Mouse (Mus musculus) lung, postnatal 36 days (tissue): ENCODE results near the gene Adss.
"Not testable (repeated sequence)": the region's sequence is repeated elsewhere in the genome, so short reads cannot be mapped to it uniquely, and the experiment has no call there.

Experiments used
- DNase-seq: peaks from one replicate; pipeline ENCODE4 v3.0.0; 2022; ENCODE audit warnings: mixed read lengths

Gene Adss

GRCm38 (mm10) chr1:177796193-177796939 is at the start of gene Adss:
Gene Adss (minus strand): TSS chr1:177796511.
- DNase-seq: peak; percentile 99

GRCm38 (mm10) chr1:177845812-177846211 is 49.5 kb upstream of the Adss start:
- DNase-seq: not testable (repeated sequence)

- DNase-seq: not testable (repeated sequence)
Observed at GRCm38 (mm10) chr1:177827776-177828175, 31.5 kb upstream of the Adss start.

- DNase-seq: peak; percentile 69
Observed at GRCm38 (mm10) chr1:177806772-177807171, 10.5 kb upstream of the Adss start.

GRCm38 (mm10) chr1:177803511-177803910 is 7.2 kb upstream of the Adss start:
- no peak for DNase-seq

- no peak for DNase-seq
Observed at GRCm38 (mm10) chr1:177797151-177797755, 942 bp upstream of the Adss start.

- peak; percentile 41 for DNase-seq
Observed at GRCm38 (mm10) chr1:177795421-177796192, 704 bp downstream of the Adss start.

GRCm38 (mm10) chr1:177794866-177795265 is 1.4 kb downstream of the Adss start:
- peak; percentile 19 for DNase-seq

GRCm38 (mm10) chr1:177792835-177793234 is 3.5 kb downstream of the Adss start:
- DNase-seq: no peak

GRCm38 (mm10) chr1:177777397-177777796 is 18.9 kb downstream of the Adss start:
- DNase-seq: no peak

- no peak for DNase-seq
Observed at GRCm38 (mm10) chr1:177768931-177769330, 27.4 kb downstream of the Adss start.

GRCm38 (mm10) chr1:177757249-177757648 is 39.1 kb downstream of the Adss start:
- DNase-seq: no peak

- DNase-seq: no peak
Observed at GRCm38 (mm10) chr1:177753496-177753895, 42.8 kb downstream of the Adss start.

GRCm38 (mm10) chr1:177747869-177748540 is 48.3 kb downstream of the Adss start:
- no peak for DNase-seq

GRCm38 (mm10) chr1:177744521-177745325 is 51.6 kb downstream of the Adss start:
- DNase-seq: no peak

- no peak for DNase-seq
Observed at GRCm38 (mm10) chr1:177742119-177742518, 54.2 kb downstream of the Adss start.

GRCm38 (mm10) chr1:177740707-177741106 is 55.6 kb downstream of the Adss start:
- DNase-seq: no peak

GRCm38 (mm10) chr1:177737505-177738105 is 58.7 kb downstream of the Adss start:
- DNase-seq: no peak

- DNase-seq: no peak
Observed at GRCm38 (mm10) chr1:177731973-177732372, 64.3 kb downstream of the Adss start.

GRCm38 (mm10) chr1:177729043-177730024 is 67.0 kb downstream of the Adss start, which contains the start of gene 1700016C15Rik:
Gene 1700016C15Rik (plus strand): TSS chr1:177729814.
- peak; percentile 71 for DNase-seq
